Mouse (Mus musculus) urinary bladder, postnatal 4 days (tissue): ENCODE data around the gene Btg1.

Experiments
- DNase-seq, 2 experiments: peaks; one replicate each; pipeline ENCODE4 v3.0.0; 2021 to 2022; ENCODE audit warnings: low spot score in 2 of 2

Btg1 gene

DNA sequence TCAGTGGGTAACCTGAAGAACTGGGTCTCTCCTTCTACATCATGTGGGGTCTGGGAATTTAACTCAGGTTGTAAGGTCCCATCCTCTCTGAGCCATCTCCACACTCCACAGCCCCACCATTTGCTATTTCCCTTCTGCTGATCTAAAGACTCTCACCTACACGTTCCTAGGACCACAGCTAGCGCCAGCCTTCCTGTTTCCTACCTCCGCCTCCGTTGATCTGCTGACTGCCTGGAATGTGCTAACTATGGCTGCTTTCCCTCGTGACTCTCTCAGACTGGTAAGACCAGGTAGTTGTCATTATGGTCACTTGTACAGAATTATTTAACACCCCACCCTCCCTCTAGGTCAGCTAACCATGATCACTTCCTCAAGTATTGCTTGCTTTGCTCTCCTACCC lies 13.3 kb downstream of the Btg1 start:
- no peak for DNase-seq

DNA sequence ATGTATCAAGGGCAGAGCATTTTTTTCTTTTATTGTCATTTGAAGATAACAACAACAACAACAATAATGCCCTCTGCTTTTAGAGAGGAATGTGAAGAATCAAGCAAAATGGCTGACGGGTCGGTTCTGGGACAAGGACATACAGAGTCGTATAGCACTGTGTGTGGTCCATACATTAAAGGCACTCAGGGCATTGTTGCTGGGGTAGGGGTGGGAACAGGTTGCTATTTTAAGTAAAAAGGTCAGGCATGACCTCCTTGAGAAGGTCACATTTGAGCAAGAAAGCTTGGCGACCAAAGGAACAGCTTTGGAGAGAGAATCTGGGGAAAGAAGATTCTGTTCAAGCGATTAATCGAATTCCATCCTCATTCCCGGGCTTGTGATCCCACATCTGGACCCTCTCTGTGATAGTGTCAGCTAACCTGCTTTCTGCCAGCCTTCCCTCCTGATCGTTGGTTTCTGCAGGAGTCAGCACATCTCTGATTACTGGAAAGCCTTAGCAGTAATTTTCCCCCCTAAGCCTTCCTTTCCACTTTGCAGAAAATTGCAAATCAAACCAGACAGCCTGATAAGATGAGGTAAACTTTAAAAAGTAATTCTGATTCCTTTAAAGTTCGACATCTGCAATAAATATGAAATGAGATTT lies 14.4 kb downstream of the Btg1 start:
- DNase-seq, result no peak

- DNase-seq, result no peak
These were observed 15.7 kb downstream of the Btg1 start for GRCm38 (mm10) chr10:96632271-96633144.

GRCm38 (mm10) chr10:96633145-96633516 lies 16.3 kb downstream of the Btg1 start:
- DNase-seq, result no peak

DNA sequence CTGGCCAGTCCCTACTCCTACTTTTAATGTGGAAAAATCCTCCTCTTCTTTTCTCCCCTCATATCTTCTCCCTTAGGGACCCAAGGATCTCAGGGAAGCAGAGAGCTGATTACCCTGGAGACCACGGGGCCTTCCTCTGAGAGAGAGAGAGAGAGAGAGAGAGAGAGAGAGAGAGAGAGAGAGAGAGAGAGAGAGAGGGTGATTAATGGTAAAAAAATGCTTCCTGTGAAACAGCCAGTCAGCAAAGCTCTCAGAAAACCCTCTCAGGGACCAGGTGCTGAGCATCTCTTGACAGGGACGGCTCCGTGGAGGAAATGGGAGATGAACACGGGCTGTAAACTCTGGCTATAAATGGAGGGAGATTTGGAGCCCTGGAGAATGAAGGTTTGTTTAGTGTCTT lies 18.7 kb downstream of the Btg1 start:
- no peak for DNase-seq

GRCm38 (mm10) chr10:96638477-96638876 lies 21.7 kb downstream of the Btg1 start:
- no peak for DNase-seq

DNA sequence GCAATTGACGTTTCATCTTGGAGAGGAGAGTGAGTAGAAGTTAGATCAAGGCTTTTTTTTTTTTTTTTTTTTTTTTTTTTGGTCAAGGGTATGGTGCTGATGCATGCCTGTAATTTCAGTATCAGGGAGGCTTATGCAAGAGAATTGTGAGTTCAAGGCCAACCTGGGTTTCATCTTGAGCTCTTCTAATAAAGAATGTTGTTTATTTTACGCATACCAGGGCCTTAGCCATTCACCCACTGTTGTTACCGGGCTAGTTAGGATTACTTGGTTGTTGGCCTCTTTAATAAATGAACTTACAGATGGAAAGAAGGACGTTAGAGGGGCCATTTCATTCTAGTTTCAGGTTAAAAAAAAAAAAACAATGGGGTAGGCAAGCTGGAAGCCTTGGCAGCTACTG lies 25.2 kb downstream of the Btg1 start:
- DNase-seq, result no peak

DNA sequence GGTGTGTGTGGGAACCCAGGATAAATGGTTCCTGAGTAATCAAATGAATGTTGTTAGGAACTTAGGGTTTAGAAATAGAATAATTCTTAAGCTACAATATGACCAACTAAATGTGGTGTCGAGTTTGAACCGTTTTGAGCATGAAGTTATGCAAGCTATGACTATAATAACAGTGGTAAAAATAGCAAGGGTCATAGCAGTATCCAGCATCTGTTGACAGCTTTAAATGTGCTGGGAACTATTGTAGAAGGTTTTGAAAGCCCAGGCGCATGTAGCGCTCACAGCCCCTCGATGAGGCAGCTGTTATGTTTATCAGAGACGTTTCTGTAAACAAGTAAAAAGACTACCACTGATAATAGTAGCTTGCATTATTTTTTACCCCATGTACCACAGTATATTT lies 25.9 kb downstream of the Btg1 start:
- no peak for DNase-seq

DNA sequence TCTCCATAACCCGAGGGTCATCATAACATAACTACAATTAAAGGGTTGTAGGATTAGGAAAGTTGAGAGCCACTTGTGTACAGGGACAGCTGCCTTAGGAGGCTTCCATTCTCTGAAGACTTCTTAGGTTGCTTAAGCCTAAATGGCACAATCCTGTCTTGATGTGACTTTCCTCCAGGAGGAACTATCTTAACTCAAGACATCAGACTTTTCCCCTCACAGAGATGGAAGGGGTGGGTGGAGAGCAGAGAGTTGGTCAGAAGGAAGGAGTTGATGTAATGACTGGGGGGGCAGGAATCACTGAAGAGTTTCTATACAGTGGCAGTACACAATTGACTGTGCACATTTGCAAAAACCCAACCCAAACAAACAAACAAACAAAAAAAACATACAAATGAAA lies 28.4 kb downstream of the Btg1 start:
- no peak for DNase-seq

- no peak for DNase-seq
These were observed 29.4 kb downstream of the Btg1 start for GRCm38 (mm10) chr10:96646024-96646866.

DNA sequence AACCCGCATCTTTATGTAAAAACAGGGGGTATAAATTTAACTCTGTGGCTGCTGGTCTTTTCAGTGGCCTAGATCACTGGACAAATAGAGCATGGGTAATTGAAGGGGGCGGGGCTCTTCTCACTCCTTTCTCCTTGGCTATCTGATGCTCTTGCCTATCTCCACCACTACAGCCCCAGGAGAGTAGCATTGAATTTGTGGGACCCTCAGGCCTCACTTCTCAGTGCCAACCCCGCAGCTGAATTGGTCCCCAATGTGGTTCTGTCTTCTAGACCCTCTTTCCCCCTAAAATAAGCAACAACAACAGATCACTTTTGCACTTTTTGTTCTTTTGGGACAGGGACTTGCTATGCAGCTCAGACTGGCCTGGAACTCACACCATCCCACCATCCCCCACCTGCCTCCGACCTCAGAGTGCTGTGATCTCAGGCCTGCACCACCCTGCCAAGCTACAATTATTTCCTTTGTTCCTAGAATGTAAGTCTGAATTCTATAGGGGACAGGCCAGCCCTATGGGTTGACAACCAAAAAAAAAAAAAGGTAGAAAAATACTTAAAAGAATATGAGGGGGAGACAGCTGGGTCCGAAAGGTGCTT lies 30.2 kb downstream of the Btg1 start:
- no peak for DNase-seq

- DNase-seq, result no peak
These were observed 31.4 kb downstream of the Btg1 start for GRCm38 (mm10) chr10:96648161-96648561.

GRCm38 (mm10) chr10:96649524-96649923 lies 32.7 kb downstream of the Btg1 start:
- DNase-seq, result no peak

DNA sequence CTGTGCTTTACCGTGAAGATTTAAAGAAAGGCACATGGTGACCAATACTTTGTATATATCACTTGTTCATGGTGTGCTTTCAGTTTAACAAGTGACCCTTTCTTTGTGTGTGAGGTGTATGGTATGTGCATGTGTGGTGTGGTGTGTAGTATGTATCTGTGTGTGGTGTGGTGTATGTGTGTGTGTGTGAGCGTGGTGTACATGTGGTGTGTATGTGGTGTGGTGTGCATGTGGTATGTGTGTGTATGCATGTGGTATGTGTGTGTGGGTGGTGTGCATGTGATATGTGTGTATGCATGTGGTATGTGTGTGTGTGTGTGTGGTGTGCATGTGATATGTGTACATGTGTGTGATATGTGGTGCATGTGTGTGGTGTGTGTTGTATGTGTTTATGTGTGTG lies 35.6 kb downstream of the Btg1 start:
- no peak for DNase-seq

DNA sequence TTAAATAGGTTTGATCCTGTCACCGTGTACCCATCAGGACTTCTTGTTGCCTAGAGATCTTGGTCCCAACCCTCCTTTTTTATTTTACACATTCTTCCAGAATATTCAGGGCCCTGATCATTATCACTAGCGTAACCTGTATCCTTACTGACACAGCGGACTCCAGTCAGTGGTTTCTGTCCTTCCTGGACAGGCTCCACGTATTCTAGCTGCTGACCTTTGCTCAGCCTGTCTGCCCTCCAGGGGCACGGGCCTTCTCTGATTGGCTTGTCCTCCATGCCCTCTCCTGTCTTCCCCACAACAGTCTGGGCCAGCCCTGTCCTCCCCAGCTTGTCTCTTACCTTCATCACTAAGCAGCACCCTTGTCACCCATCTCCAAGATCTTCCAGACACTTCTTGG lies 36.2 kb downstream of the Btg1 start:
- no peak for DNase-seq

- no peak for DNase-seq
These were observed 37.3 kb downstream of the Btg1 start for GRCm38 (mm10) chr10:96654079-96654478.

DNA sequence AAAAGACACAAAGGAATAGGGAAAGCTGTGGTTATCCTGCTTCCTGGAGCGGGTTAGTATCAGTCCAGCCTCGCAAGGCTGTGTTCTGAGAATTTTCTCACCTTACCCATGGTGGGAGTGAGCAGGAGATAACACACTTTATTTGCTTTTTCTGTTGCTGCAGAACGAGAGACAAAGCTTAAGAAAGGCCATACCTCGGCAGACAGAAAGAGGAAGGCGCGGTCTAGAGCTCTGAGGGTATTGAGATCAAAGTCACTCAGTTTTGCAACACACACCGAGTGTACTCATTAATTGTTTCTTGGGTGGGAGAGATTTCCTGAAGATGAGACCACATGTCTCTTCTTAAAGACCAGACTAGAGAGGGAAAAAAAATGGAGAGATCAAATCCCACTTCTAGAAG lies 37.8 kb downstream of the Btg1 start:
- DNase-seq, result no peak

DNA sequence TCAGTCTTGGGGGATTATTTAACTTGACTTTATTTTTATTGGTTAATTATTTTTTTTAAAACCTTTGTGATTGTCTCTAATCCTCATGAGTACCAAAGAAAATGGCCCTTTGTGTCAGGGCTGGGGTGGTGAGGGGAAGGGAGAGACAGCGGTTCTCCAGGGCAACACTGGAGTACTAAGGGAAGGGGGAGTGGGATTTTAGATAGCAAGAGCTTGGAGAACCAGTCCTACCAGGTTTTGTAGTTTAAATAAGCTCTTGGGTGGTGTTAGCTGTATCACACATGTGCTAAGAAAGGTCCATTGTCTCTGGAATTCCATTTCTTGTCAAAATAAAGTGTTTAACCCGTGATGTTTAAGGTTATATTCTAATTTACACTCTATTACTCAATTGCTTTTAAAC lies 38.3 kb downstream of the Btg1 start:
- no peak for DNase-seq

- DNase-seq, result no peak
These were observed 39.4 kb downstream of the Btg1 start for GRCm38 (mm10) chr10:96656176-96656575.

DNA sequence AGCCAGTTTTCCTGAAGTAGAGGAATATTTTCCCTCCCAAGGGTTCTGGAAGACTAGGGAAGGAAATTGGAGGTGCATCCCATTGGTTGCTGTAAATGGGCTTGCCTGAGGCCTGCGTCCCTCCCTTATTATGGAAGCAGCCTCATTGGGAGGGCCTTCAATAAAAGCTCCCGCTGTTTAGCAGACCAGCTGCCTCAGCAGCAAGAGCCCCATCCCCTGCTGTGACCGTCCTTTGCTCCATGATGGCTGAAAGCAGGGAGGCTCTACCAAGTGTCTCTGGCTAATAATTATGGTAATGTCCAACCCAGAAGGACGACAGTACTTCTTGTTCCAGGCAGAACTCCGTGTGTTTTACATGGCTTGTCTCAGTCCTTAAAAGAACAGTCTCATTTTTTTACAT lies 42.1 kb downstream of the Btg1 start:
- no peak for DNase-seq

- DNase-seq, result no peak
These were observed 43.6 kb downstream of the Btg1 start for GRCm38 (mm10) chr10:96660280-96660985.

DNA sequence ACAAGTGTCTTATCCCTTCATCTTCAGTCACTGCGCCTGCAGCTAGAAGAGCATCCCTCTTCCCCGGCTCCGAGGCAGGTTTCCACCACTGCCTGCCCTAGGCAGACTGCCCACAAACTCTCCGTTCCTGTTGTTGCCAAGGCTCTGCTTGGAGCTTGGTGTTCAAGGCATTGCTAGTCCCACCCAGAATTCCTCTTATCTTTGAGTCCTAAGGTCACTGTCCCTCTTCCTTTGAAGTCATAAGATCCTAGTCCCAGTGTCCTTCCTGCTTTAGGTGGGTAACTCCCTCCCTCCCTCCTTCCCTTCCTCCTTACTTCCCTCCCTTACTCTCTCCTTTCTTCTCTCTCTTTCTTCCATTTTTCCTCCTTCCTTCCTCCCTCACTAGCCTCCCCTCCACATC lies 46.2 kb downstream of the Btg1 start:
- DNase-seq, result no peak
